Mouse (Mus musculus) kidney, postnatal 25 days (tissue): ENCODE data around the gene Phb2.
"Not testable (repeated sequence)": the region's sequence is repeated elsewhere in the genome, so short reads cannot be mapped to it uniquely, and the experiment has no call there.

Source experiments
- DNase-seq, 2 experiments: peaks; one replicate each; pipeline ENCODE4 v3.0.0; 2021; ENCODE audit warnings: mixed read lengths in 2 of 2

Phb2 gene

DNA sequence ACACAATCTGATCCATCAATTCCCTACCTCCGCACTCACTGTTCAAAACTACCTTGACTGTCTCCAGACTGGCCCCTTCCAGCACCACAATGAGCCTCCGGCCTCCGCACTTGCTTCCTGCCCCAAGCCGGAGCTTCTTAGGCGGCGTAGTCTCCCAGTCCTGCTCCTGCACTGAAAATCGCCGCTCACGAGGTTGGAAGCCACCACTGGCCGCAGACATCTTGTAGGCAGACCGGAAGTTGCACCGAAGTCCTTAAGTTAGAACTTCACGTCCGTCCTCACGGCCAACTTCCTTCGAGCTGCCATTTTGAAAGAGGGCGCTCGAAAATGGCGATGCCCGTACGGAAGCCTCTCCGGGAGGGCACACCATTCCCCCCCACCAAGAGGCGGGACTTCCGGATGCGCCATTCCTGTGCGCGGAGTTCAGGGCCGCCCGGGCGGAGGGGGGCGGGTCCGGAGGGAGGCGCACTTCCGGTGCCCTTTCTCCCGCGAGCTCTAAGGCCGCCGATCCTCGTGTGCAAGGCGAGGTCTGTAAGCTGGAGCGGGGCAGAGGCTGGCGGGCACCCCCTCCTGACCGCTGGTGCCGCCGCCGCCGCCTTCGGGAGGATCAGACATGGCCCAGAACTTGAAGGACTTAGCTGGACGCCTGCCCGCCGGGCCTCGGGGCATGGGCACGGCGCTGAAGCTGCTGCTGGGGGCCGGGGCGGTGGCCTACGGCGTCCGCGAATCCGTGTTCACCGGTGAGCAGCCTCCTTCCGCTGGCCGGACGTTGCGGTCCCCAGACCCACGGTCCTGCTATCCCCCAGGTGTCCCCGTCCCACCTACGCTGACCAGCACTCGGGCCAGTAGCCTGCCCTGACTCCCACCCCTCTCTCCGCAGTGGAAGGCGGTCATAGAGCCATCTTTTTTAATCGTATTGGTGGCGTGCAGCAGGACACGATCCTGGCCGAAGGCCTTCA is at the start of gene Phb2, which contains the start of gene Emg1:
TSS of gene Phb2 (plus strand) at position 513 of the 959 bp plus-strand sequence.
TSS of gene Emg1 (minus strand) at position 355 of the 959 bp plus-strand sequence.
- DNase-seq = peak; percentile 99

DNA sequence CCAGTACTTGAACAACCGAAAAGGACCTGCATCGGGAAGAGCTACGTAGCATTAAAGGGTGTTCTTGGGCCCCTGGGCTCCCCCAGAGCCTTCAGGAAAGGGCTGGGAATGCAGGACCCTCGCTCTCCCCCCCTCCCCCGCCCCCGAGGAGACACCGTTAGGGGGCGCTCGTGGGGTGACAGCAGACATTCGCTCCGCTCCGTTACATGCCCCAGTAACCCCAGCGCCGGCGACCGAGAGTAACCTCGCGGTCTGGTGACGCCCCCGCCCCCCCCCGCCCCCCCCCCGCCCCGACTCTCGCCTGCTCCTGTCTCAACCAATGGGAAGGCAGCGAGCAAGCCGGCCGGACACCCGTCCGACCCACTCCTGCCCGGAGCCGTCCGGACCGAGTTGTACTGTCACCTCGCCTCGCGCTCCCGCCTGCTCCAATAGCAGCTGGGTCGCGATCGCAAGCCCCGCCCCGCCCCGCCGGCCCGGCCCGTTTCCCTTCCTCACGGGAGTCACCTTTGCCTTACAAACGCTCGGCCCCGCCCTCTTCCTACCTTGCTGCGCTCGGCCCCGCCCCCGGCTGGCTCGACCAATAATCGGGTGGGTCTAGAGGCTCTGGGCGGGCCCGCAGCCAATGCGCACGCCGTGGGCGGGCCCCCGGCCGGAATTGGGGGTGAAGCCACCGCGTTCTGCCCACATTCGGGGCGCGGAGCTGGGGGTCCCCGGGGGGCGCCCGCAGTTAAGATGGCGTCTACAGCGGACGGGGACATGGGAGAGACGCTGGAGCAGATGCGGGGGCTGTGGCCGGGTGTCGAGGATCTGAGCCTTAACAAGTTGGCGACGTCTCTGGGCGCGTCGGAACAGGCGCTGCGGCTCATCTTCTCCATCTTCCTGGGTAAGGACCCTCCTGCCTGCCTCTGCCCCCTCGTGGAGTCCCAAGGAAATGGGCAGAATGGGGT is 49.4 kb upstream of the Phb2 start, which contains the start of gene Lpcat3:
TSS of gene Lpcat3 (plus strand) at position 551 of the 947 bp plus-strand sequence.
- peak; percentile 100 for DNase-seq

DNA sequence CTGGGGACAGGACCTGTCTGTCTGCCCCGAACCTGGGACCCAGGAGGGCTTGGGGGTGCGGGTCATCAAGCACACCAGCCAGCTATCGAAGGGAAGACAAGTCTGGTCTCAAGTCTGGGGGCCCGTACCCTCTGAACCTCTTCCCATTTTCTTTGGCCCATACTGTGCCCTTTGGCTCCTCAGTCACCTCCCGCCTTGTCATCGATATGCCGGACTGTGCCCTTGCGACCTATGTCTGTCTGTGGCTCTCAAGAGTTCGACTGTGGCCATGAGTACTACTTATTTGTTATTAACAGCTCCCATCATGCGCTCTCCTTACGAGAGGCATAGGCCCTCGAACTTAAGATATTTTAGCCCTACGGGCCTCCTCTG is 48.7 kb upstream of the Phb2 start:
- DNase-seq = no peak

DNA sequence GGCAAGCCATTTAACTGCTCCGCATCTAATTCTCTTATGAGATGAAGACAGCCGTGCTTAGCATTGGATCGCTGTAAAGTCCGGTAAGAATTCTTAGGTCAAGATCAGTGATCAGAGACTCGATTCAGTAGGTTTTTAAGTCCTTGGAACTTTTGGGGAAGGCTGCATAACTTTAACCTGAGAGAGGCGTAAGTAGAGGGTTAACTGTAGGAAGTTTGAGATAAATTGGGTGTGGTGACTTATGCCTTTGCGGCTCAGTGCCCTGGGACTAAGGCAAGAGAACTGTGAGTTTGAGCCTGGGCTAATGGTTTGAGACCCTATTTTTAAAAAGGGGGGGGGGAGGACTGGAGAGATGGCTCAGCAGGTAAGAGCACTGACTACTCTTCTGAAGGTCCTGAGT is 47.9 kb upstream of the Phb2 start:
- DNase-seq = no peak

DNA sequence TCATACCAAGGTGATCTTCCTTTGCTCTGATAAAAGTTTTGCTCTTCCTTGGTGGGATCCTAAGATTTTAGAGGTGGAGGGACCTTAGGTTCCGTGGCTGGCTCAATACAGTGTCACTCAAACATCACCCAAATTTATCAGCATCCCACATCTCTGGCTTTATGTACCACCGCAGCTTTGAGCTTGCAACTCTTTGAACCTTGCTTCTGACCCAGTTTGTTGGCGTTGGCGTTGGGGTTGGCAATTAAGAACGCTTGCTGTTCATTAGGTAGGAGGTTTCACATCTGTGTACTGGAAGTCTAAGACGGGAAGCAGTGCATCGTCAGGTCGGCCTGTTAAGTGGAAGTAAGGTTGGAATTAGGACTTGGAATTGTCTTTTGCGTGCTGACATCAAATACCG is 47.1 kb upstream of the Phb2 start:
- no peak for DNase-seq

DNA sequence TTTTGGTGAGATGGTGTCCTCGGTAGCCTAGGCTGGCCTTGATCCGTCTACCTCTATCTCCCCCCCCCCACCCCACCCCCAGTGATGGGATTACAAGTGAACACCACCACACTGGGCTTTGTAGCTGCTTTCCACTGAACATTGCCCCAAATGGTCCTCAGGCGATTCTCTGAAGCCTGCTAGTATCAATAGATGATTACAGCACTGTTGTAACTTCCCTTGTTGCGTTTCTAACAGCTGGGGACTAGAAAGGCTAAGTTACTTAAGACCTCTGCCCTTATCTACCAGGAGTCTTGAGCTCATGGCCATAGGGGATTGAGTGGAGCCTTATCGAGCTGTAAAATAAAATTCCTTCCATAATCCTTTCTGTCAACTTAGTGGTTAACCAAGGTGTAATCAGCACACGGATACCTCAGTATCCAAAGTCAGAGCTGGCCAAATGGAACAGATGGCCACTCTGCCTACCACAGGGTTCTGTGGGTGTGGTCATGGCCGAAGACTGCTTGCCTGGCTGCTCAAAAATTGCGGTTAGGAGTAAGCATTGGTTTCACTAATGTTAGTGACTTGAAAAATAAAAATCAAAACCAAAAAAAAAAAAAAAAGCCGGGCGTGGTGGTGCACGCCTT is 42.8 kb upstream of the Phb2 start:
- no peak for DNase-seq

DNA sequence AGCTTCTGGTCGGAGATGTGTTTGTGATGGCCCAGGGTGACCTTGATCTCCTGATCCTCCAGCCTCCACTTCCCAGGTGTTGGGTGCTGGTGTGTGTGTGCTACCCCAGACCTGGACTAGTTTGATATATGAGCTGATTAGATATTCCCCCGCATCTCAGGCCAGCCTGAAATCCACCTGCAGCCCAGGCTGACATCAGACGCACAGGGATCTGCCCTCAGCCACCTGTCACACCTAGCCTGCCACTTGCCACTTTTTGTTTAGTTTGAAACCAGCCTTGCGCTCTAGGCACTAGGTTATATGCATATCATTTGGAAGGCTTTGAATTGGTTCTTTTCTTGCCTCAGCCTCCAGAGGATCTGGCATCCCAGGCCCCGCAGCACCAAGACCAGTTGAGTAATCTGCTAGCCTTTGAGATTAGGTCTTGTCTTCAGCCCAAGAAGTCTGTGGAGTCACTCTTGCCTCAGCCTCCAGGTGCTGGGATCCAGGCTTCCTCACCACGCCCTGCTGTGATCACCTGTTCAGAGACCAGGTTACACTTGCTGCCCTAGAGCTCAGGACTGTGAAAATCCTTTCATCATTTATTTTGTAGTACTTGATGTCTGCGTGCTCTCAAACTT is 41.7 kb upstream of the Phb2 start:
- no peak for DNase-seq

DNA sequence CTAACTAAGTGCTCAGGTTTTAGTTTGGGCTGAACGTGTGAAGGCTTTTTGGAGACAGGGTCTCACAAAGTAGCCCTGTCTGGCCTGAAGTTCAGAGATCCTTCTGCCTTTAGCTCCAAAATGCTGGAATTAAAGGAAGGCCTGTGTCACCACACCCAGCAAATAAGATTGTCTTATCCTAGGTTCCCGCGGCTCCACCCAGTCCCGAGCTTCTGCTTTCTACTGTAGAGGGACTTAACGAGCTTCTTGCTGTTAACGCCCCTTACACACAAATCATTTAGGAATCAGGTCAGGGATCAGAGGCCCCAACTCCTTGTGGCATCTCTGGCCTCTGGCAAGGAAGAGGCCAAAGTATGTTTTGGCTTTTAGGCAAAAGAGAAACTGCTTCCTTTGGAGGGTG is 40.0 kb upstream of the Phb2 start:
- DNase-seq = no peak

DNA sequence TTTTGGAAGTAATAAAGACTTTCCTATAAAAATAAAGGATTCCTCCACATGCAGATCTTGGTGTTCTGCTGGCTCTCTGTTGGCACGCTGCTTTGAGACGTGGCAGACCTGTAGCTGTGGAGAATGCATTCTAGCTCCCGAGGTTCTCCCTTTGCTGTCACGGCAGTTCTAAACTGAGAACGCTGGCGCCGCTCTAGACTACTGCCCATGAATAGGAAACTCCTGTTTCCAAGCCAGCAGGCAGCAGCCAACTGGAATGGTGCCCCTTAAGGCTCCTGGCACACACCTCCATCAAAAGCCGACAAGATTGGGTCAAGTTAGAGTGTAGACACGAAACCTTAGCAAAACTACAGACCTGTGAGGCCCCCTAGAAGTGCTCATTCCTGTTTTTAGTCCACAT is 38.5 kb upstream of the Phb2 start:
- peak; percentile 37 to 66 for DNase-seq

DNA sequence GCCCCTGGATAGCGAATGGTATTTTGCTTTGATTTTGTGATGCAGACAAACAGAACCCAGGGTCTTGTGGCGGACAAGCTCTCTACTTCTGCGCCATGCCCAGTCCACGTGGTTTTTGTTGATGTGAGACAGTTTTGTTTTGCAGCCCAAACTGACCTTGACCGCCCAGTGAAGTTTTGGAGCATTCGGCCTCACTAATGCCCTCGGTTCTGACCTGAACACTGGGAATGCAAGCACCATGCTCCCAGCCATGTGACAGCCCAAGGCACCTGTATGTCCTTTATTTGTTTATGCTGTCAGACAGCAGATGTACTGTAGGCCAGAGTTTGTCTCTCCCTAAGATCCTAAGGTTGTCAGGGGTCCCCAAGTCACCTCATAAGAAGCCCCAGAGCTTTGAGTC is 37.5 kb upstream of the Phb2 start:
- peak; percentile 51 to 69 for DNase-seq

DNA sequence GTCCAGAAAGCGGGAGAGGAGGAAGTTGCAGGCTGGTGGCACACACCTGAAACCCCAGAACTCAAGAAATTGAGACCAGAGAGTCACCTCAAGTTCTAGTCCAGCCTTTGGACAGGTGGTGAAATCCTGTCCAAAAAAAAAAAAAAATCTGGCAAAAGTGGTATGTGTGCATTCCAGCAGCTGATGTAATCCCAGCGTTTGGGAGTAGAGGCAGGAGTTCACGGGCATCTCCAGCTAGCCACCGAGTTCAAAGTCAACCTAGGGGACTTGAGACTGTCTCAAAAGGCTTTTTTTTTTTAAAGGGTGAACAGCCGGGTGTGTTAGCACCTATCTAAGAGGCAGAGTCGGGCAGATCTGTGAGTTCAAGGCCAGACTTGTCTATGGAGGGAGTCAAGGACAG is 36.0 kb upstream of the Phb2 start:
- peak in 1 of 2 experiments; percentile 56 for DNase-seq

DNA sequence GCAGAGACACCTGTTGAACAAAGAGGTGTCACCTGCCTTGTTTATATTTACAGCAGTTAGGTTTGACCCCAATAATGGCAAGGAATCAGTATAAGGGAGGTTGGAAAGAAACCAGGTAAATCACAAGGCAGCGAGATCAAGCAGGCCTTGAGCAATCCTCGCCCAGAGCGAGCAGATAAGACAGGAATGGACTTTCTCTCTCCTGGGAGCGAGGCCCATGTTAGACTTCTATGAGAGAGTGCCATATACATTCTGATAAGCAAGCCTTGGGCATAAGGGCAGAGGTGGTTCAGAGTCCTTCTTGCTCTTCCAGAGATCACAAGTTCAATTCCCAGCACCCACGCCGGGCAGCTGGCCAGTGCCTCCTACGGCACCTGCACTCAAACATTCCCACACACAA is 33.4 kb upstream of the Phb2 start:
- DNase-seq = no peak

DNA sequence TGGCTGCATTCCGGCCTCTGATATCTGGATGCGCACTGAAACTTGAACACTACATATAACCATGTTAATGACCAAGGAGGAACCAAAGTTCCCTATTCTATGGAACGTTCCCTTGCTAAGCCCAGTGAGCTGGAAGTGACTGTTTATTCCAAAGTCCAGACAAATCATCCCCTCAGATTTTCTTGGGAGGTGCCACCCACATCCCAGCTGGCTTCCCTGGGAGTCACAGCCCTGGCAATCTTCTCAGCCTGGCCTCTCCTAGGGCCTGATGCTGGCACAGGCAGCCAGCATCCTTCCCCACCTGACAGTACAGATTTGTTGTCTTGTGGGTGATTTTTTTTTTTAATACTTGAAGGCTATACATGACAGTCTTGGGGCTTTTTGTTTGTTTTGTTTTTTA is 32.6 kb upstream of the Phb2 start:
- DNase-seq = peak in 1 of 2 experiments; percentile 52

DNA sequence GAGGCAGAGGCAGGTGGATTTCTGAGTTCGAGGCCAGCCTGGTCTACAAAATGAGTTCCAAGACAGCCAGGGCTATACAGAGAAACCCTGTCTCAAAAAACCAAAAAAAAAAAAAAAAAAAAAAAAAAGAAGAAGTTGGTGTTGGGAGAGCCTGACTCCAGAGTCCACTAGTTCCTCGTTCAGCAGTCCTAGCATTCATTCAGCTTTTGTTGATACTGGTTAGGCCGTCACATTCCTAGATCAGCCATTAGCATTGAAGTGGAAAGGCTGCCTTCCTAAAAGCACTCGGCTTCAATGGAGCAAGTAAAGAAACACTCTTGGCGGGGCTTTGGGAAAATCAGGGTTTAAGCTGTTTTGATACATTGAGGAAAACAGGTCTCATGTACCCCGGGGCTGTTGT is 29.8 kb upstream of the Phb2 start:
- DNase-seq = not testable (repeated sequence)

DNA sequence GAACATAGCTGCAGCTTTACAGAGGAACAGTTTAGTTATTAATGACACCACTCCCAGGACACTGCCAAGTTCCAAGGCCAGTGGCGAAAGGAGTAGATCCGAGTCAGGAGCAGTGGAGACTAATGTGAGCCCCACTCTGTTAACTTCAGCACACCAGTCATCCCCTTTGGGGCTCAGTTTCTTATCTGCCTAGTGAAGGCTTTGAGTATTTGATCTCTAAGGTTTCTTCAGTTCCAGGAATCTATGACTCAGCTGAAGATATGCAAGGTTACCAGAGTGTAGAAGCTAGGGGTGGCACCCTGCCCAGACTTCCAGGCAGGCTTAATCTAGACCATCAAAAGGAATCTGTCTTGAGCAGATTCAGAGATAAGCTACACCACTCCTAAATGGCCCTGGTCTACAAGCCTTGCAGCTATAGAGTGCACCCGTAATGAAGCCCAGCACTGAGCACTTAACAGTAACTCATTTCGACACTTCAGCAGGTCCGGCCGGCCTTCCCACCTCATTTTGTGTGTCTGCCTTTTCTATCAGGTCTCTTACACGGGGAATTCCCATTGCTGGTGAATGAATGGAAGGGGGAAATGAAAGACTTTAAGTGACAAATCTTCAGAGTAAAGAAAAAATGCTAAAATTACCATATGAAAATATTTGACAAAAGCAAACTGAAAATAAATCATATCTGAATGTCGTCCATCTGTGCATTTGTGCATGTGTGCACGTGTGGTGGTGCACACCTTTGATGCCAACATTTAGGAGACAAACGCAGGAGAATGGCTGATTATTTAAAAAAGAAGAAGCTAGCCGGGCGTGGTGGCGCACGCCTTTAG is 28.3 kb upstream of the Phb2 start:
- DNase-seq = peak; percentile 86 to 88

DNA sequence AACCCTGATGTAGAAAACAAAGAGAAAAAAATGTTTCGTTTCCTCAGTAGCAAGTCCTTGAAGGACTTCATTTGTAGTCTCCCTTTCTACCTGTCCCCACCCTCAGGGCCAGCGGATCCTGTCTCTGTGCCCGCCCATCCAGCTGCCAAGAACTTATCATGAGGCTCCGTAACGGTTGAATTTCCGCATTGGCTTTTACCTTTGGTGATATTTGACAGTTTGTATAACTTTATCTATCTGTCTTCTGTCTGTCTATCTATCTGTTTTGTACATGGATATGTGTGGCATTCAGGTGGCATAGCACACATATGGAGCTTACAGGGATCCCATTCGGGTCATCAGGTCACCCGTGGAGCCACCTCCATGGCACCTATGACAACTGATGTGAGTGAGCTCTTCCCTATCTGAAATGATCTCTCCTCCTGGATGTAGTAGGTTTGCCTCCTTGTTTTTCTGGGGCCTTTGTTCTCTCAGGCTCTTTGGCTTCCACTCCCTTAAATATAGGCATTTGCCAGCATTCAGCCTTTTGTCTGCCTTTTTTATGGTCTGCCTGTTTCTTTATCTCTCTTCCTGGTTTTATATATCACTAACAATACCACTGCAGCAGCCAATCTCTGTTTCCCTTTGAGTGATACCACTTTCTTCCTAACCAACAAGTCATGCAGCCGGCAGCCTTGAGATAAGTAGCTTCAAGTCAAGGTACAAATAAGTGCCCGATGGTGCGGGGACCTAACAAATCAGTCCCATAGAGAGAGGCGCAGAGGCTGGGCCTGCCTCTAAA is 26.3 kb upstream of the Phb2 start:
- no peak for DNase-seq

DNA sequence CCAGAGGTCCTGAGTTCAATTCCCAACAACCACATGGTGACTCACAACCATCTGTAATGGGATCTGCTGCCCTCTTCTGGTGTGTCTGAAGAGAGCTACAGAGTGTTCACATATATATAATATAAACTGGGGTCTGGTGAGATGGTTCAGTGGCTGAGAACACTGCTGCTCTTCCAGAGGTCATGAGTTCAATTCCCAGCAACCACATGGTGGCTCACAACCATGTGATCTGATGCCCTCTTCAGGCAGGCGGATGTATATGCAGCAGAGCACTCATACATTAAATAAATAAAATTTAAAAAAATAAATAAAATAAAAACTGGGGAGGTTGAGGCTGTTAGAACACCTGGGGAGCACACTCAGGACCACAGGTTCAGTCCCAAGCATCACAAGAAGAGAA is 25.5 kb upstream of the Phb2 start:
- DNase-seq = not testable (repeated sequence)

DNA sequence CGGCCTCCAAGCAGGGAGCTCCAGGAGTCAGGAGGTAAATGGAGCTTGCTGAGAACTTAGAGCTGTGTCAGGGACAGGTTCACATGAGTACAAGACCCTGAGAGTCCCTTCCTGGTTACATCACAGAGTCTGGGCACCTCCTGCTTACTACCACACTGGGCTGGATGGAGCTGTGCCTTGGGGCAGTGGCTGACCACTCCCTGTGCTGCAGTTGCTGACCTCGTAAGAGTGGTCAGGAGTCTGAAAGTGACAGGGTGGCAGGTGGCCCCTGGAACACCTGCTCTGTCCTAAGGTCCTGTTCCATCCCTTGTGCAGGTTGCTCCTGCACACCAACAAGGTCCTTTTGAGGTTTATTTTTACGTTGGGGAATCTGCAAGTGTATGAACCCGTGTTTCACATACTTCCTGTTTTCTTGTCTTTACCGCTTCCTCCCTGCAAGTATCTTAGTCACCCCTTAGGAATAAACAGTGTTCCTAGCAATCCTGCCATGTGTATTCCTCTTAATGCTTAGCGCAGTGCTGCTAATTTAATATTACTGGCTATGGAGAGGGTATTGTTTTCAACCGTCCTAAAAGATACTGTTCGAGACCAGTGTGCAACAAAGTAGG is 23.9 kb upstream of the Phb2 start:
- DNase-seq = peak in 1 of 2 experiments; percentile 66

DNA sequence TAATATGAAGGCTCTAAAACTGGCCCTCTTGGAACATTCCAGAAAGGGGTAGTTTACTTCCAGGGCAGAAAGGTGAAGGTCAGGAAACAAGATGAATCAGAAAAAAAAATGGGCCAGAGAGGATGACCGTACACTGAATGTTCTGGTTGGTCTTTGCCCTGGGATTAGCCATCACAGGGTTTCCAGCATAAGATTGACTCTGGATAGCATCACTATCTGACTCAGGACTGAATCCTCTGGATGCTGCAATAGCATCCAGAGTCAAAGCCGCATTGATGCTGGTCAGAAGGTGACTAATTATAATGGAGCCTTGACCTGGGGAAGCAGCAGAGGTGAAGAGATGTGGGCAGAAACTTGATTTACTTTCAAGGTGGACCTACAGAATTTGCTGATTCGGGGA is 23.1 kb upstream of the Phb2 start:
- DNase-seq = no peak

DNA sequence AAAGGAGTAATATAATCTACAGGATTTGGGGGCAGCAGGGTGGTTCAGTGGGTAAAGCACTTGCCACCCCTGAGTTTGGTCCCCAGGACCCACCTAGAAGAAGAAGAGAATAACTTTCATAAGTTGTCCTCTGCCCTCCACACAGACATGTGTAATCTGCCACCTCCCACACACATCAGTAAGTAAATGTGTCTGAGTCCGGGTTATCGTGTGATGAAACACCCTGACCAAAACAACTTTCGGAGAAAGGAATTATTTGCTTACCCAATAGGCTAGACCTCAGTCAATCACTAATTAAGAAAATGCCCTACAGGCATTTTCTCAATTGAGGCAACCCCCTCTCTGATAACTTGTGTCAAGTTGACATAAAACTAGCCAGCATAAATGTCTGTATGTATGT is 21.6 kb upstream of the Phb2 start:
- DNase-seq = no peak
